Mouse (Mus musculus) forebrain, embryonic 11.5 days (tissue): ENCODE results near the gene Eqtn. TPM values are rescaled to one million over a fixed set of nuclear protein-coding genes. Genes with fewer than 3 reads are reported as not detected.

Experiments
- ATAC-seq: fragments of 200-750 bp; cut with Nextera tagmentation; replicated peaks from 2 replicates; pipeline ENCODE4 v1.8.0; 2017; ENCODE audit warnings: moderate TSS enrichment; ENCODE audit not compliant: low FRiP score
- DNase-seq: peaks from one replicate; pipeline ENCODE4 v3.0.0-alpha.2; 2017; ENCODE audit warnings: low spot score
- H3K27ac ChIP-seq: fragments of 300-500 bp; sonication (generic); 2 replicates; pipeline ENCODE4 v1.5.1; 2014; ENCODE audit warnings: low read depth, low read length
- H3K27me3 ChIP-seq: fragments of 300-500 bp; sonication (generic); 2 replicates; pipeline ENCODE4 v1.6.1; 2014; ENCODE audit warnings: mild to moderate bottlenecking, low read length, mixed read lengths; ENCODE audit not compliant: control insufficient read depth, insufficient read depth
- H3K36me3 ChIP-seq: fragments of 300-500 bp; sonication (generic); 2 replicates; pipeline ENCODE4 v1.6.1; 2014; ENCODE audit warnings: mild to moderate bottlenecking, low read length, moderate library complexity, mixed read lengths; ENCODE audit not compliant: control insufficient read depth, insufficient read depth
- H3K4me1 ChIP-seq: fragments of 300-500 bp; sonication (generic); replicated peaks from 2 replicates; pipeline ENCODE4 v1.6.1; 2014; ENCODE audit warnings: low read length, mixed read lengths; ENCODE audit not compliant: control insufficient read depth, insufficient read depth
- H3K4me2 ChIP-seq: fragments of 300-500 bp; sonication (generic); 2 replicates; pipeline ENCODE4 v1.6.1; 2014; ENCODE audit warnings: low read depth, mild to moderate bottlenecking, low read length, moderate library complexity, mixed read lengths; ENCODE audit not compliant: severe bottlenecking
- H3K4me3 ChIP-seq: fragments of 300-500 bp; sonication (generic); 2 replicates; pipeline ENCODE4 v1.5.1; 2014; ENCODE audit warnings: low read depth, low read length
- H3K9ac ChIP-seq: fragments of 300-500 bp; sonication (generic); 2 replicates; pipeline ENCODE4 v1.6.1; 2014; ENCODE audit warnings: low read length
- H3K9me3 ChIP-seq: fragments of 300-500 bp; sonication (generic); 2 replicates; pipeline ENCODE4 v1.6.1; 2016; ENCODE audit warnings: low read length, mixed read lengths; ENCODE audit not compliant: control insufficient read depth
- WGBS: fragments of 180-500 bp; shearing (Covaris S2); extraction: QIAGEN DNeasy Blood & Tissue Kit; methylation state at CpG from one replicate; pipeline ENCODE4 v1.1.7; 2014; 5-methylcytosine and 5-hydroxymethylcytosine counted together
- polyA plus RNA-seq: library from polyadenylated mRNA; unstranded; fragments of >200 nt; fragmentation: Nextera tagmentation; extraction: Ambion mirVana; gene quantifications from 2 replicates; pipeline ENCODE4 v1.2.1, GENCODE M21; 2014

Gene Eqtn
- polyA plus RNA-seq: not detected in 2 replicates

GRCm38 (mm10) chr4:94928743-94929142 lies at the start of gene Eqtn:
TSS of gene Eqtn (minus strand) at chr4:94928843.
- ATAC-seq (no peak), DNase-seq (no peak)
- Histone ChIP-seq H3K9me3 (no peaks in the 10 kb centered on the region), H3K36me3 (no peaks in the 10 kb centered on the region), H3K27me3 (no peaks in the 10 kb centered on the region), H3K4me1 (no peaks in the 10 kb centered on the region), H3K4me3 (no peak within 1 kb of the TSS), H3K4me2 (no peak within 1 kb of the TSS), H3K9ac (no peak within 1 kb of the TSS), H3K27ac (no peak within 1 kb of the TSS)

GRCm38 (mm10) chr4:94973321-94973720 lies 44.7 kb upstream of the Eqtn start:
- Histone ChIP-seq H3K27me3 (no peaks in the 10 kb centered on the region), H3K27ac (no peak overlapping the region), H3K4me2 (no peak overlapping the region), H3K4me1 (peaks cover 6% of the 10 kb centered on the region), H3K36me3 (no peaks in the 10 kb centered on the region; the same call in 1 of the 2 replicates), H3K9me3 (no peaks in the 10 kb centered on the region), H3K9ac (no peak overlapping the region), H3K4me3 (no peak overlapping the region)
- no peak for DNase-seq
- no peak for ATAC-seq
- WGBS: 89% methylated on average over 2 of the region's 2 CpGs

- Histone ChIP-seq H3K4me1 (no peaks in the 10 kb centered on the region), H3K36me3 (no peaks in the 10 kb centered on the region; the same call in 1 of the 2 replicates), H3K27me3 (no peaks in the 10 kb centered on the region), H3K9ac (no peak overlapping the region), H3K4me3 (no peak overlapping the region), H3K27ac (no peak overlapping the region), H3K9me3 (no peaks in the 10 kb centered on the region), H3K4me2 (no peak overlapping the region)
- 94% methylated on average over 3 of the region's 3 CpGs for WGBS
- DNase-seq (no peak), ATAC-seq (no peak)
Observed at GRCm38 (mm10) chr4:94952773-94953172, 24.1 kb upstream of the Eqtn start.

GRCm38 (mm10) chr4:94941221-94941855 lies 12.7 kb upstream of the Eqtn start:
- H3K4me3 ChIP-seq: no peak overlapping the region
- DNase-seq (no peak), ATAC-seq (peak; percentile 21; the same call in 1 of the 2 replicates)
- 79% methylated on average over 11 of the region's 11 CpGs for WGBS
- H3K36me3 ChIP-seq: peaks cover 2% of the 10 kb centered on the region; the same call in 1 of the 2 replicates
- no peak overlapping the region for H3K27ac ChIP-seq
- H3K27me3 ChIP-seq: no peaks in the 10 kb centered on the region
- H3K9me3 ChIP-seq: no peaks in the 10 kb centered on the region
- H3K4me2 ChIP-seq: no peak overlapping the region
- H3K4me1 ChIP-seq: no peaks in the 10 kb centered on the region
- H3K9ac ChIP-seq: no peak overlapping the region

GRCm38 (mm10) chr4:94901780-94902179 lies 26.9 kb downstream of the Eqtn start:
- no peak overlapping the region for H3K4me3 ChIP-seq
- H3K36me3 ChIP-seq: no peaks in the 10 kb centered on the region
- no peaks in the 10 kb centered on the region for H3K9me3 ChIP-seq
- no peak overlapping the region for H3K4me2 ChIP-seq
- H3K9ac ChIP-seq: no peak overlapping the region
- WGBS: 74% methylated on average over 3 of the region's 3 CpGs
- no peaks in the 10 kb centered on the region for H3K4me1 ChIP-seq
- no peaks in the 10 kb centered on the region for H3K27me3 ChIP-seq
- H3K27ac ChIP-seq: no peak overlapping the region
- DNase-seq (no peak), ATAC-seq (no peak)

- H3K27ac ChIP-seq: no peak overlapping the region
- WGBS: 34% methylated on average over 2 of the region's 2 CpGs
- H3K4me1 ChIP-seq: no peaks in the 10 kb centered on the region
- H3K36me3 ChIP-seq: no peaks in the 10 kb centered on the region
- no peak overlapping the region for H3K4me2 ChIP-seq
- H3K9ac ChIP-seq: no peak overlapping the region
- no peak overlapping the region for H3K4me3 ChIP-seq
- DNase-seq (no peak), ATAC-seq (0 out of 2 replicates have a peak, but pooled peaks have one; percentile 15)
- H3K27me3 ChIP-seq: no peaks in the 10 kb centered on the region
- no peaks in the 10 kb centered on the region for H3K9me3 ChIP-seq
Observed at GRCm38 (mm10) chr4:94900744-94901143, 27.9 kb downstream of the Eqtn start.

Other genes starting within 250 kb of the Eqtn start
- 9.4 and 10.4 TPM in 2 replicates for gene Tek, start 189.6 kb downstream of the Eqtn start, polyA plus RNA-seq
- 28.8 and 30.7 TPM in 2 replicates for gene Mysm1, start 50.3 kb upstream of the Eqtn start, polyA plus RNA-seq
- gene Jun, start 123.4 kb upstream of the Eqtn start, polyA plus RNA-seq: 60.7 and 62.7 TPM in 2 replicates